Mouse (Mus musculus): Measurements from ENCODE around the gene Snx17.

GRCm38 (mm10) chr5:31197072-31197471 lies 4.0 kb downstream of the Snx17 start:
- TF ChIP-seq CTCF (IDR thresholded peaks at IDR 0.05; ENCODE audit: extremely low read depth, insufficient read depth, insufficient read length, insufficient replicate concordance) = no peak
- no peak for TF ChIP-seq POLR2A (IDR thresholded peaks at IDR 0.05; ENCODE audit: low read depth, low read length)
